Mouse (Mus musculus) ES-Bruce4 (cell line): ENCODE results near the gene Cdkl4.
A peak's percentile ranks its signal among the peaks of the same experiment; 100 is the strongest.

Experiments used
- CTCF ChIP-seq: IDR thresholded peaks from one replicate; pipeline ENCODE4 v1.8.1; 2011; ENCODE audit warnings: low read depth, low read length
- EP300 ChIP-seq: IDR thresholded peaks from 2 replicates; pipeline ENCODE4 v1.6.1; 2011; ENCODE audit warnings: low read depth, low read length; ENCODE audit not compliant: insufficient read depth
- POLR2A ChIP-seq: IDR thresholded peaks from one replicate; pipeline ENCODE4 v1.8.1; 2011; ENCODE audit warnings: low read length; ENCODE audit not compliant: insufficient read depth

DNA sequence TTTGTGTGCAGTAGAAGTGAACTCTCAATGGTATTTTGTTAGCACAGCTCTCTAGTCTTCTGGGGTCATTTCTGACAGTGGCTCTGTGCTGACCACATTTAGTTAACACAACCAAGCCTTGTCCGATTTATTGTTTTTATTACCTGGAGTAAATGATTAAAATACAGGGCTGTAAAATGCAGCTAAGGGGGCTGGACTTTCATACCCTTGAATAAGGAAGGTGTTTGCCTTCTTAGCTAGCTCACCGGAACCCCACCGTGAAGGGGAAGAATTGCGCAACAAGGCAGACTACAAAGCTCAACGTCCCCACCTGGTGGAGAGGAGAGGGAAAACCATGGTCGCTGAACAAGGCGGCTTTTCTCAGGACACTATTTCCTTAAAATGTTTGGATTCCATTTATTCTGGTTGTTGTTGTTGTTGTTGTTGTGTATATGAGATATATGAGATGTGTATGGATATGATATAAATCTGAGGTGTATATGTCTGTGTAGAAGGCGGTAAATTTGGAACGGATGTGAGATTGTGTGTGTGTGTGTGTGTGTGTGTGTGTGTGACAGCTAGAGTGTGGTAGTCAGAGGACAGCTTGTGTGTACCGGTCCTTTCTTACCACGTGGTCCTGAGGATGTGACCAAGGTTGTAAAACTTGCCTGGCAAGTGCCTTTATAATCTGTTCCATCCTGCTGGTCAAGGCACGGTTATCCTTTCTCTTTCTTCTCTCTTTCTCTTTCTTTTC is 16.8 kb downstream of the Cdkl4 start:
- no peak for TF ChIP-seq POLR2A
- TF ChIP-seq CTCF: peak; percentile 83
- 0 out of 2 replicates have a peak, but pooled peaks have one; percentile 31 for TF ChIP-seq EP300
